Mouse (Mus musculus): ENCODE data around the gene Olfr1185-ps1.
"Not testable (repeated sequence)": the region's sequence is repeated elsewhere in the genome, so short reads cannot be mapped to it uniquely, and the experiment has no call there.

Gene Olfr1185-ps1

DNA sequence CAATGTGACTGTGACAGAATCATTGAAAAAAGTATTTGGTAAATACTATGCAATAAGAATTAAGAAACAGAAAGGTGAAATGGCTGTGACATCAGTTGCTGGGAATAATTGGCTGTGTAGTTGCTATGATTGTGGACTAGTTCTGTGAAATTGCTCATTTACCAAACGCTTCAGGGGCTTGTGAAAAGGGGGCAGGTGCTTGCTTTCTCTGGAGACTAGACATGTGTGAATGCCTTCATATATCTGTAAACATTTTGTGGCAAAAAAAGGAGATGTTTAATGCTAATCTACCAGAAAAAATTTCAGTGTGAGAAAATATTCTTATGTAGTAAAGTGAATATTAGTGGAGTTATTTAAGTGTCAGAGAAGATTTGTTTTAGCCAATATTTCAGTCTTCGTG is at the start of gene Olfr1185-ps1:
Olfr1185-ps1 (plus strand) TSS at position 301 of the 400 bp plus-strand sequence.
- no peak for DNase-seq (ENCODE audit: low spot score in 2 of 2)

DNA sequence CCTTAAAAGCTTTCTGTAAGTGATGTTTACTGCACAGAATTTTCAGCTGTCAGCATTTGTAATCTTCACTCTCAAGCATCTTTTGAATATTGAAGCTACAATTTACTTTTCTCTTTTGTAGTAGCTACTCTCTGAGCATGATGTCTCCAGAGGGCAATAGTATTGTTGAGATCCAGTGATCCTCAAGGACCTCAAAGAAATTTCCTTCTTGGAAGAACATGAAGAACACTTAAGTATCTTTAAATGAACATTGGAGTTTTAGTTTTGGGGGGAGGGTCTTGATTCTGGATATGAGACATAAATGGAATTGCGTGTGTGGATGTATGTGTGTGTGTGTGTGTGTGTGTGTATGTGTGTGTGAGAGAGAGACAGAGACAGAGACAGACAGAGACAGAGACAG is 44.1 kb upstream of the Olfr1185-ps1 start, which contains the start of gene Gm13757:
Gm13757 (minus strand) TSS at position 101 of the 400 bp plus-strand sequence.
- no peak for DNase-seq (ENCODE audit: low spot score in 2 of 2)

DNA sequence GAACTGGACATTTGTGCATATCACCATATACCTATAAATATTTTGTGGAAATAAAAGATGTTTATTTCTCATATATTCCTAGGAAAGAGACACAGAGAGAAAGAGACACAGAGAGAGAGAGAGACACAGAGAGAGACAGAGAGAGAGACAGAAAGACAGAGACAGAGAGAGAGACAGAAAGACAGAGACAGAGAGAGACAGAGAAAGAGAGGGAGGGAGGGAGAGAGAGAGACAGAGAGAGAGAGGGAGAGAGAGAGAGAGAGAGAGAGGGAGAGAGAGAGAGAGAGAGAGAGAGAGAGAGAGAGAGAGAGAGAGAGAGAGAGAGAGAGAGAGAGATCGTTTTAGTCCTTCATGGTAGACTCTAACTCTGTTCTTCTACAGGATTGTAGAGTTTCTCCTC is 38.6 kb upstream of the Olfr1185-ps1 start, which contains the start of gene Olfr1183:
Olfr1183 (plus strand) TSS at position 301 of the 400 bp plus-strand sequence.
- not testable (repeated sequence) for DNase-seq (ENCODE audit: low spot score in 2 of 2)

DNA sequence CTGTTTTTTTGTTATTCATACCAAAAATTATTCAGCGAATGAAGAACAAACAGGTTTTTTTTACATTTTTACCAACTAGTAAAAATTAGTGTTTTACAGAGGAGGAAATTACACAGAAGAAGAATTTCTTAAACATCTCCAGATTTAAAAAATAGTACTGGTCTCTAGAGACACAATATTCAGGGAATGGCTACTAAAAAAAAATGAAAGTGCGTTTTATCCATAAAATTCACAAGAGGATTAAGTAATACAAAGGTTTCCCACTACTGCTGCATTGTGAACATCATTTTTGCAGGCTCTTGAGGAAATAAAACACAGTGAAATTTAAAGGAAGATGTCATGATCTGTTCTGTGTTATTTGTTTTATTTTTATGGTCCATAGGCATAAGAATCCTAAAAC is 9.8 kb upstream of the Olfr1185-ps1 start, which contains the start of gene Olfr1184:
Olfr1184 (plus strand) TSS at position 301 of the 400 bp plus-strand sequence.
- no peak for DNase-seq (ENCODE audit: low spot score in 2 of 2)

DNA sequence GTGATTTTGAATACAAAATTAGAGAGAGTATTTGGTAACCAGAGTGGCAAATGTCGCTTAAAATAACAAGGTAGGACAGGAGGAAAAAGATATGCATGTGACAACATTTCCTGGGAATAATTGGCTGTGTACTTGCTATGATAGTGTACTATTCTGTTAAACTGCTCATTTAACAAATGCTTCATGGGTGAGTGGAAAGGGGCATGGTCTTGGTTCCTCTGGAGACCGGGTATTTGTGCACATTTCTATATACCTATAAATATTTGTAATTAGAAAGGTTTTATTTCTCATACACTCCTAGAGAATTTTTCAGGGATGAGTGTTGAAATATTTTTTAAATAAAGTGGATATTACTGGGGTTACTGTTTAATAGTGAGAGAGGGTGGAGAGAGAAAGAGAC is 25.1 kb downstream of the Olfr1185-ps1 start, which contains the start of gene Olfr1186:
Olfr1186 (plus strand) TSS at position 301 of the 400 bp plus-strand sequence.
- no peak for DNase-seq (ENCODE audit: low spot score in 2 of 2)

DNA sequence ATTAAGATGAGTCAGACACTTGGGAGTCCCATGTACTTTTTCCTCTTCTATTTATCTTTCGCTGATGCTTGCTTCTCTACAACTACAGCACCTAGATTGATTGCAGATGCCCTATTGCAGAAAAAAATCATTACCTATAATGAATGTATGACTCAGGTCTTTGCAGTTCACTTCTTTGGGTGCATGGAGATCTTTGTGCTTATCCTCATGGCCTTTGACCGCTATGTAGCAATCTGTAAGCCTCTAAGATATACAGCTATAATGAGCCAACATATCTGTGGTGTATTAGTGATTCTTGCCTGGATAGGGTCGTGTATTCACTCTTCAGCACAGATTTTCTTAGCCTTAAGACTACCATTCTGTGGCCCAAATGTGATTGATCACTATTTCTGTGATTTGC is 32.6 kb downstream of the Olfr1185-ps1 start:
- no peak for DNase-seq (ENCODE audit: low spot score in 2 of 2)
